Mouse (Mus musculus): ENCODE data around the gene Kif26b. TPM values are rescaled to one million over a fixed set of nuclear protein-coding genes. Genes with fewer than 3 reads are reported as not detected.

Kif26b gene
- total and polyA plus RNA-seq, 2 experiments from 2014 or later, result 6.4 to 75.8 TPM

GRCm38 (mm10) chr1:178637293-178637692 is 108.4 kb downstream of the Kif26b start:
- ATAC-seq (ENCODE audit: low FRiP score), result no peak
- Histone ChIP-seq H3K9me3 (ENCODE audit: low read length) (no peaks in the 10 kb centered on the region), H3K36me3 (ENCODE audit: insufficient read depth, low read length) (no peaks in the 10 kb centered on the region), H3K4me2 (ENCODE audit: low read depth, low read length, poor library complexity, severe bottlenecking) (no peak overlapping the region), H3K27ac (ENCODE audit: low read depth, low read length) (no peak overlapping the region), H3K4me3 (ENCODE audit: low read depth, low read length) (no peak overlapping the region), H3K27me3 (ENCODE audit: insufficient read depth, low read length) (no peaks in the 10 kb centered on the region), H3K9ac (replicated peaks; ENCODE audit: low read length, poor library complexity, severe bottlenecking) (no peak overlapping the region), H3K4me1 (ENCODE audit: insufficient read depth, low read length) (peaks cover 6% of the 10 kb centered on the region; the same call in 1 of the 2 replicates)
- no peak for TF ChIP-seq CTCF (IDR thresholded peaks at IDR 0.05)
- WGBS, result 91% methylated on average over 7 of the region's 7 CpGs
- DNase-seq (ENCODE audit: low spot score), result no peak

GRCm38 (mm10) chr1:178639951-178640350 is 111.0 kb downstream of the Kif26b start:
- Histone ChIP-seq H3K4me1 (ENCODE audit: insufficient read depth, low read length) (no peaks in the 10 kb centered on the region), H3K4me3 (ENCODE audit: low read depth, low read length) (no peak overlapping the region), H3K36me3 (ENCODE audit: insufficient read depth, low read length) (no peaks in the 10 kb centered on the region), H3K9me3 (ENCODE audit: low read length) (no peaks in the 10 kb centered on the region), H3K27ac (ENCODE audit: low read depth, low read length) (no peak overlapping the region), H3K4me2 (ENCODE audit: low read depth, low read length, poor library complexity, severe bottlenecking) (no peak overlapping the region), H3K9ac (replicated peaks; ENCODE audit: low read length, poor library complexity, severe bottlenecking) (no peak overlapping the region), H3K27me3 (ENCODE audit: insufficient read depth, low read length) (no peaks in the 10 kb centered on the region)
- no peak for TF ChIP-seq CTCF (IDR thresholded peaks at IDR 0.05)
- ATAC-seq (ENCODE audit: low FRiP score) (no peak), DNase-seq (ENCODE audit: low spot score) (no peak)
- WGBS, result 63% methylated on average over 6 of the region's 6 CpGs

GRCm38 (mm10) chr1:178640719-178641455 is 112.0 kb downstream of the Kif26b start:
- Histone ChIP-seq H3K9me3 (ENCODE audit: low read length) (no peaks in the 10 kb centered on the region), H3K4me1 (ENCODE audit: insufficient read depth, low read length) (no peaks in the 10 kb centered on the region), H3K27ac (ENCODE audit: low read depth, low read length) (no peak overlapping the region), H3K9ac (replicated peaks; ENCODE audit: low read length, poor library complexity, severe bottlenecking) (no peak overlapping the region), H3K4me3 (ENCODE audit: low read depth, low read length) (no peak overlapping the region), H3K4me2 (ENCODE audit: low read depth, low read length, poor library complexity, severe bottlenecking) (no peak overlapping the region), H3K36me3 (ENCODE audit: insufficient read depth, low read length) (no peaks in the 10 kb centered on the region), H3K27me3 (ENCODE audit: insufficient read depth, low read length) (no peaks in the 10 kb centered on the region)
- 77% methylated on average over 11 of the region's 11 CpGs for WGBS
- TF ChIP-seq CTCF (IDR thresholded peaks at IDR 0.05), result no peak
- DNase-seq (ENCODE audit: low spot score) (peak; percentile 30), ATAC-seq (ENCODE audit: low FRiP score) (no peak)

- Histone ChIP-seq H3K27me3 (ENCODE audit: insufficient read depth, low read length) (no peaks in the 10 kb centered on the region), H3K27ac (ENCODE audit: low read depth, low read length) (no peak overlapping the region), H3K4me2 (ENCODE audit: low read depth, low read length, poor library complexity, severe bottlenecking) (no peak overlapping the region), H3K9me3 (ENCODE audit: low read length) (no peaks in the 10 kb centered on the region), H3K4me1 (ENCODE audit: insufficient read depth, low read length) (no peaks in the 10 kb centered on the region), H3K36me3 (ENCODE audit: insufficient read depth, low read length) (no peaks in the 10 kb centered on the region), H3K4me3 (ENCODE audit: low read depth, low read length) (no peak overlapping the region), H3K9ac (replicated peaks; ENCODE audit: low read length, poor library complexity, severe bottlenecking) (no peak overlapping the region)
- 62% methylated on average over 2 of the region's 2 CpGs for WGBS
- ATAC-seq (ENCODE audit: low FRiP score), result no peak
- TF ChIP-seq CTCF (IDR thresholded peaks at IDR 0.05), result no peak
- DNase-seq (ENCODE audit: low spot score), result no peak
Measured at GRCm38 (mm10) chr1:178641788-178642187, 112.9 kb downstream of the Kif26b start.

- WGBS, result 83% methylated on average over 4 of the region's 4 CpGs
- Histone ChIP-seq H3K4me3 (ENCODE audit: low read depth, low read length) (no peak overlapping the region), H3K27me3 (ENCODE audit: insufficient read depth, low read length) (no peaks in the 10 kb centered on the region), H3K4me2 (ENCODE audit: low read depth, low read length, poor library complexity, severe bottlenecking) (no peak overlapping the region), H3K27ac (ENCODE audit: low read depth, low read length) (no peak overlapping the region), H3K9ac (replicated peaks; ENCODE audit: low read length, poor library complexity, severe bottlenecking) (no peak overlapping the region), H3K36me3 (ENCODE audit: insufficient read depth, low read length) (no peaks in the 10 kb centered on the region), H3K9me3 (ENCODE audit: low read length) (no peaks in the 10 kb centered on the region), H3K4me1 (ENCODE audit: insufficient read depth, low read length) (no peaks in the 10 kb centered on the region)
- DNase-seq (ENCODE audit: low spot score), result no peak
- TF ChIP-seq CTCF (IDR thresholded peaks at IDR 0.05), result no peak
- no peak for ATAC-seq (ENCODE audit: low FRiP score)
Measured at GRCm38 (mm10) chr1:178644954-178645353, 116.0 kb downstream of the Kif26b start.

- 69% methylated on average over 4 of the region's 4 CpGs for WGBS
- no peaks in the 10 kb centered on the region for H3K9me3 ChIP-seq (ENCODE audit: low read length)
- ATAC-seq (ENCODE audit: low FRiP score) (no peak), DNase-seq (ENCODE audit: low spot score) (no peak)
- 0 out of 2 replicates have a peak overlapping the region, but pooled peaks have one; percentile 1 for H3K27ac ChIP-seq (ENCODE audit: low read depth, low read length)
- TF ChIP-seq CTCF (IDR thresholded peaks at IDR 0.05), result no peak
- no peak overlapping the region for H3K4me2 ChIP-seq (ENCODE audit: low read depth, low read length, poor library complexity, severe bottlenecking)
- no peaks in the 10 kb centered on the region for H3K27me3 ChIP-seq (ENCODE audit: insufficient read depth, low read length)
- no peaks in the 10 kb centered on the region for H3K36me3 ChIP-seq (ENCODE audit: insufficient read depth, low read length)
- H3K9ac ChIP-seq (replicated peaks; ENCODE audit: low read length, poor library complexity, severe bottlenecking), result no peak overlapping the region
- H3K4me3 ChIP-seq (ENCODE audit: low read depth, low read length), result no peak overlapping the region
- no peaks in the 10 kb centered on the region for H3K4me1 ChIP-seq (ENCODE audit: insufficient read depth, low read length)
Measured at GRCm38 (mm10) chr1:178646589-178646988, 117.7 kb downstream of the Kif26b start.
